Mouse (Mus musculus) NIH3T3 (cell line): ENCODE data around the gene Kctd20.
A peak's percentile ranks its signal among the peaks of the same experiment; 100 is the strongest.

Source experiments
- DNase-seq: peaks from one replicate; pipeline ENCODE4 v3.0.0-alpha.2; 2012; ENCODE audit warnings: low read depth

Kctd20 gene

DNA sequence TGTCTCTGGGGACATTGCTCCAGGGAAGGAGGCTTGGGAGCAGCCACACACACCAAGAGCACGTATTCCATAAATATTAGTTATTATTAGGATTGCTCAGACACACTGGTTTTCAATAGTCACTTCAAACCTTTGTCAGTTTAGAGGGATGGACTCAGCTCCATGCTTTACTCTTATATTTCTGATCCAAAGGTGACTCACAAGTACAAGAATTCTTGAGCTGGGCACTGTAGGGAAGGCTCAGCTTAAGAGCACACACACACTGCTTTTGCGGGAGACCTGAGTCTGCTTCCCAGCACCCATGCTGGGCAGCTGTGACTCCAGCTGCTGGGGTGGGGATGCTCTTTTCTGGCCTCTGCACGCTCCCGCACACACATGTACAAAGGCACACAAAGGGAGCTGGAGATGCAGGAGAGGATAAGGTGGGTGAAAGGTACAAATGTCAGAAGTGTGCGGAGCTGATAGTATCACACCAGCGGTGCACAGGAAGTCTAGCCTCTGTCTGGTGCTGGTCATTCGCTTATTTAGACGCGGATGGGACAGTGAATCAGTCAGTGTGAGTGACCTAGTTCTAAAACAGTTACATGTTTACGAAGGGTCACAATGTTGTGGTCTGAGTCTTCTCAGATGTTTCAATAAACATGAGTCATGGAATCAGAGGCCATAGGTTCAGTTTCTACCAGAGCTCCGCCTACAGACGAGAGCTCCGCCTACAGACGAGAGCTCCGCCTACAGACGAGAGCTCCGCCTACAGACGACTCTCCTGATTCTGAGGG lies 20.1 kb upstream of the Kctd20 start:
- DNase-seq: peak; percentile 63

DNA sequence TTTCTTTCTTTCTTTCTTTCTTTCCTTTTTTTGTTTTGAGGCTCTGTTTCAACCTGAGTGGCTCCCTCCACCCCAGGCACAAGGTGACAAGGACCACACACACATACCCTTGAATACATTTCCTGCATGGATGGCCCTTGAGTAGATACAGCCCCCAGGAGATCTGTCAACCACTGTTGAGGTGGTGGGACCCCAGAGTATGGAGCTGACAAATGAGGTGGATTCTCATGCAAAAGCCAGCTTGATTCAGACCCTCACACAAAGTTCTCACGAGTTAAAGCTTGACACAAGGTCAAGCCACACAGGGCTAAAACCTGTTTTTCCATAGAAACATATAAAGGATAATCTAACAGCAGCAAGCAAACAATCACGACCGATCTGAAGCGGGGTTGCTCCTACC lies 19.5 kb upstream of the Kctd20 start:
- no peak for DNase-seq

DNA sequence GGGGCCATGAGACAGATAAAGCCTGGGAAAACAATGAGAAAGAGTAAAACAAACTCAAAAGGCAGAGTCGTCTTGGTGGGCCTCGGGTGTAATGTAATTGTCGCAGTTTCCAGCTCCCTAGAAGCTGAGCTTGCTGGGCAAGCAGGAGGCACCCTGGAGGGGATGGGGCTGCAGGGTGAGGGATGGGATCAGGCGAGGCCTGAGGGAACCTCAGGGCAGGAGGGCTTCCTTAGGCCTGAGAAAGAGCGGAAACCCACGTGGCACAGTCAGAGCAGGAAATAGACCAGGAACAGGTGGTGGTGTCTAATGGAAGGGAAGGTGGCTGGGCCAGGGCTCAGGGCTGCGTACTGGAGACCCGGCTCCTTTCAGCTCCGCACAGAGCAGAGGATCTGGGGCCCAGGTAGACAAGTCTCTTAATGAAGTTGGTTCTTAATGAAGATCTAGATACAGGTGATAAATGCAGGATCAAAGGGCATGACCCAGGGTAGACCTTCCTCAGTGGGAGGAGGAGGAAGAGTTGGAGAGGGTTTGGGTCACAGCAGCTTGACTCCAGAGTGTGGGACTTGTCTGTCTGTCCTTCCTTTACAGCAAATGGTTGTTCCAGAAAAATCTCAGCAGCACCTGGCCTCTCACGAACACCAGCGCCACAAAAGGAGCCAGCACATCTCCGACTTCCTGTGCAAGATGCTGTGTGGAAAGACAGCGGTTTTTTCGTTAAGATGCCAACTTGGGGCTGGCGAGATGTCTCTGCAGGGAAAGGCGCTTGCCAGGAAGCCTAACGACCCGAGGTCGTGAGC lies 17.4 kb upstream of the Kctd20 start:
- DNase-seq: no peak

DNA sequence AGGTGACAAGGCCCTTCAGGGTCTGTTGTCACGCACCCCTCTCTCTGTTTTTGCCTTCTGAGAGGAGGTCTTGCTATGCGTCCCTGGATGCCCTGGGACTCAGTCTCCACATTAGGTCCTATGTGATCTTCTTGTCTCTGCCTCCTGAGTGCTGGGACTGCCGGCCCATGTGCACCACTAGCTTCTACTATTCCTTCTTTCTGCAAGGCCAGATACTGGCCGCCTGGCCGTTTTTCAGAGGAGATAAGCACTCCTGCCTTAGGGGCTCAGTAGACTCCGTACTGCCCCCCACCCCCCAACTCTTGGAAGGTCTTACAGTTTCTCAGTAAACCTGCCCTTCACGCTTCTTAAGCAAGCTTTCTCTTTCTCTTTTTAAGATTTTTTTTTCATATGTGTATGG lies 15.6 kb upstream of the Kctd20 start:
- no peak for DNase-seq

DNA sequence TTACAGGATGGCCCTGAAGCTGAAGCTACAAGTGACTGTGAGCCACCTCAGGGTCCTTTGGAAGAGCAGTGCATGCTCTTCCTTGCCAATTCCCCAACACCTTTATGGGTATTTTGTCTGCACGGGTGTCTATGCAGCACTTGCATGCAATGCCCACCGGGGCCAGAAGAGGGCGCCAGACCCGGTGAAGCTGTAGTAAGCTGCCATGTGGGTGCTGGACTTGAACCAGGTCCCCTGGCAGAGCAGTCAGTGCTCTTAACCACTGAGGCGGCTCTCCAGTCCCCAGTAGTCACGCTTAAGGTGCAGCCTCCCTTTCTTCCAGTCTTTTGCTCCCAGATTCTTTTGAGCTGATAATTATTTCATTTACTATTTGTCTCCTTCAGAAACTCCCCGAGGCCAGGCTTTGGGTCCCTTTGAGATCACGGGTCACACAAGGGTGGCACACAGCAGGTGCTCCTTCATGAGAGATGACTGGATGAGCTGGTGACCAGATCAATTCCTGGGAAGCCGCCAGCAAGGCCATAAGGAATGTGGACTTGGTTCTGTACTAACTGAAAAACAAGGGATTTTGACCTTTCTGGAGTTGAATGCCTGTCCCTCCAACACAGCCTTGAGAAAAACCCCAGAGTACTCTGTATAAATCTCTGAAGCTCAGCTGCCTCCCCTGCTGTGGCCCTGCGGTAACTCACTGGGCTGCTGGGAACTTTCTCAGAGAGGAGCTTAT lies 15.0 kb upstream of the Kctd20 start:
- peak; percentile 52 for DNase-seq

DNA sequence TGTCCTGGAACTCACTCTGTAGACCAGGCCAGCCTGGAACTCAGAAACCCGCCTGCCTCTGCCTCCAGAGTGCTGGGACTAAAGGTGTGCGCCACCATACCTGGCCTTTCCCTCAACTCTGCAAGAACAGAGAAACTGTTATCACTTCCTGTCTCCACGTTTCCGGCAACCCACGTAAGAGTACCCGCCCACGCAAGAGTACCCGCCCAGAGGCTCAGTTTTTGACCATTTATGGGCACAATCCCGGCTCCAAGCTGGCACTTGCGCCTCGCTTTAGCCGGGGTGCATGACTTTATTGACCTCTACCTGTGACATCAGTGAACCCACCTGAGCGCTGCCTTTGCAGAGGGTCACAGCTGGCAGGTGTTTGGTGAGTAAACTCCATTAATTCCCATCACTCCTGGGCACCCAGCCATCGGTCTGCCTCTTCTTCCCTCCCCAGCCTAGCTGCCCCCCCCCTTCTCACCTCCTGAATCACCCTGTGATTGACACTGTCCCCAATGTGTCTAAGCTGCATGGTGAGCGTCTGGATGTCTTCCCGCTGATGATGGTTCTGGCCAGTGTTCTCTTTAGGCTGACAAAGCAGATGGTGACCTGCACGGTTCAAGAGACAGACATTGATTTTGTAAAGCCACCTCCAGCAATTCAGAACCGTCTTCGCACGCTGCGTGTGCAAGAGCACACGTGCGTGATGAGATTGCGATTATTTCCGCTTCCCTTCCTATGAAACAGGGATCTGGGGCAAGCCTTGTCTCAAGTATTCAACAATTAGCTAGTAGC lies 10.8 kb upstream of the Kctd20 start:
- DNase-seq: no peak

DNA sequence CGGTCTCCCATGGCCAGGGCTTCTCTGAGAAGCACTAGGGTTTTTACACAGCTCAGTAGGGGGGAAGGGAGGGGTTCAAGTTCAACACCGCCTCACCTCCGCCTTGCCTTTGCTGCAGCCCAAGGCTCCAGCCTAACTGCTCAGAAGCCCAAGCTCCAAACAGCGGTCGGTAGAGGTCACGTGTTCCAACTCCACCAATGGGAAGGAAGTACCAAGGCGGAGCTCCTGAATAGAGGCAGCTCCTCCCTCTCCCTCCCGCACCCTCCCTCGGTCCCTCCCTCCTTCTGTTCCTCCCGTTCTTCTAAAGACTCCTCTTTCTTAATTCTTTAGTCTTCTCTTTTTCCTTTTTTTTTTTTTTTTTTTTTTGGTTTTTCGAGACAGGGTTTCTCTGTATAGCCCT lies 9.6 kb upstream of the Kctd20 start:
- no peak for DNase-seq

DNA sequence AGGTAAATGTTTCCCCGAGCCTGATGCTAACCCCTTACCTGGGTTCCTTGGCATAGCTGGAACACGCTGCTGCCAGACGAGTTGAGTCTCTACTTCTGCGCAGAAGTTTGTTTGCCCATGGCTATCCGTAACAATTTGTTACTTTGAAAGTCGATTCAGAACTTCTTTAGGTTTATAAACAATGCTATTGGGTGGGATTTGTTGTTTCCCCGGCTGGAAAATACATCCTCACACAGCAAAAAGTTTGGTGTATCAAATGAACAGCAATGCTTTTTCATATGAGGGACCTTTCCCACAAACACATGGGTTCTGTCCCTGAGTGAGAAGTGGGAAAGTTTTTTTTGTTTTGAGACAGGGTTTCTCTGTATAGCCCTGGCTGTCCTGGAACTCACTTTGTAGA lies 8.0 kb upstream of the Kctd20 start, which contains the start of gene Pxt1:
Pxt1 (minus strand) TSS at position 101 of the 400 bp plus-strand sequence.
- DNase-seq: no peak

DNA sequence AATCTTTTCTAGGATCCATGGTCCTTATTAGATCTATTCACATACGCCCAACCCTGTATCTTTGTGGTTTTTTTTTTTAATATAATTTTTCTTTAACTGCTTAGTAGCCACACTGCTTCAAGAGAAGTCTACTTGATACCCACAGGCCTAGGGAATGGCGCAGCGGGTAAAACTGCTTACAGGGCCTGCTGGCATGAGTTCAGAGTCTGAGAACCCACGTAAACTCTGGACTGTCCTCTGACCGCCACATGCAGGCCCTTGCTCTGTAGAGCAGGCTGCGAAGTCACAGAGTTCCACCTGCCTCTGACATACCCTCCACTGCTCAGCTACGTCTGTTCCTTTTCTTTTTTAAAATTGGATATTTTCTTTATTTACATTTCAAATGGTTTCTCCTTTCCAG lies 7.3 kb upstream of the Kctd20 start:
- DNase-seq: no peak

DNA sequence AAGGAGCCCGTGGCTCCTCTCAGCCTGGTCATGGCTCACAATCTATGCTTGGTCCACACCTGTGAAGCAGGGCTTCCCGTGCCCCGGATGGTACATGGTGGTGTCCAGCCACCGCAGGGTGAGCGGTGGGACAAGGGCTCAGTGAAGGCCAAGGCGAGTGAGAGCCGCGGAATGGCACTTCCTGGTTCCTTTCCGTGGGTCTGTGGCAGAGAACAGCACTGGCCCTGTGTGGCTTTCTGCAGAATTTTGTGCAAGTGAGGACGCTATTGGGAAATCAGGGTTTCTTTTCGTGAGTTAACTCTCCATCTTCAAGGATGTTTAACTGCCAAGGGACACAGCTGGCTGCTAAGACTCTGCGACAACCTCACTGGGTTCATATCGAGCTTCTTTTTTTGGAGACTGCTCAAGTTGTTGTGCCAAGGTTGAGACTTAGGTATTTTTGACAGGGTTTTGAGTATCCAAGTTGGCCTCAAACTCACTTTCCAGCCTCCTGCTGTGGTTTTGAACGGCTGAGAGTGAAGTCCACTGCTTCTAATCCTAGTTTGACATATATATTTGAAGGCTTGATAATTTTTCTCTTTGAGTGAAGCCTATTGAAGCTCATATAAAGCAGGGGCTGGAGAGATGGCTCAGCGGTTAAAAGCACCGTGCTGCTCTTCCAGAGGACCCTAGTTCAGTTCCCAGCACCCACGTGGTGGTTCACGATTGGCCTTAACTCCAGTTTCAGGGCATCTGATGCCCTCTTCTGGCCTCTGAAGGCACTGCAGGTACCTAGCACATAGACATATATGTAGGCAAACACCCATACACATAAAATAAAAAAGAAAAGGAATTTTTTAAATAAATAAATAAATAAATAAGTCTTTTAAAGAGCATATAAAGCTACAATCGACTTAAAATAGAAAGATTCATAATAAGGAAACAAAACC lies 4.5 kb upstream of the Kctd20 start:
- no peak for DNase-seq

DNA sequence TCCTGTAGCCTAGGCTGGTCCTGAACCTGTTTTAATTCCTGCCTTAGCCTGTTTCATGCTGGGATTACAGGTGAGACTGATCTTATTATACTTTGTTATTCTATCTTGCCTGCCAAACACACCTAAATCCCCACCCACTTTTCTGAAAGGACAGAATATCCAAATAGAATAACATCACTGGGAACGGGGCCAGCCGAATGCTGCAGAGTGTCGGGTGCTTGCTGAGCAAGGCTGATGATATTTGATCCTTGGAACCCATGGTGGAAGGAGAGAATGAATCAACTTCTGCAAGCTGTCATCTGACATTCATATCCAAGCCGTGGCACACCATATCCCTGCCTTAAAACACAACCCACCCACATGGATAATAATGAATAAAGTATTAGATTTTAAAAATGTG lies 3.1 kb upstream of the Kctd20 start:
- peak; percentile 92 for DNase-seq

DNA sequence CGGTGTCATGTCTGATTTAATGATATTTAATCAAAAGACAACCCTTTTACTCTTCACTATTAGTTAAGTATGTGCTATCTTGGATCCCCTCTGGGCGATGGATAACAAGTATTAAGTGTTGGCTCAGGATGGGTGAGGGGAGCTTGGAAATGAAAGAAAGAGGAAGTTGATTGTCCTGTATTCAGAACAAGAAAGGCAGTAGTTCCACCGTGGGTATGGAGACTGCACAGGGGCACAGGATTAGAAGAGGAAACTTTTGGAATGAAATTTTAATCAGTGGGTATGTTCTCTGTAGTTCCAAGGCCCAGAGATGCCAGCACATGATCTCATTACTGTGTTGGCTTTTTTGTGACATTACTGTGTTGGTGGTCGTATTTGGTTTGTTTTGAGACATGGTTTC lies 999 bp upstream of the Kctd20 start:
- no peak for DNase-seq

DNA sequence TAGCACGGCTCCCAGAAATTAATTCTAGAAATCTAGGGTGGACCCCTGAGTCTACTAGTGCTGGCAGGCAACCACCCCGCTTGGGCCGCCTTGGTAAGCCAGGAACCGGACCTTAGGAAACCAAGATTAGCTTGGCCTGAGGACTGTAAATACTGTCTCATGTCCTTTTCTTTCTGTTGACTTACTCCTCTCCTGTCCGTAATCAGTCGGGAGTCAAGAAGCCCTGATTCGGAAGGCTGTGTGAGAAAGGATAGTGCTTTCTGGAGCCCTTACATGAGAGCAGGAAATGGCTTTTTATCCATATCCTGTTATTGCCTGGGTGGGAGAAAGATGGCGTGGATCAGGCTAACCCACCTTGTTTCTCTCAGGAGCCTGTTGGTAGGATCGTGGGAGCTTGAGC lies 1.5 kb downstream of the Kctd20 start:
- peak; percentile 43 for DNase-seq

DNA sequence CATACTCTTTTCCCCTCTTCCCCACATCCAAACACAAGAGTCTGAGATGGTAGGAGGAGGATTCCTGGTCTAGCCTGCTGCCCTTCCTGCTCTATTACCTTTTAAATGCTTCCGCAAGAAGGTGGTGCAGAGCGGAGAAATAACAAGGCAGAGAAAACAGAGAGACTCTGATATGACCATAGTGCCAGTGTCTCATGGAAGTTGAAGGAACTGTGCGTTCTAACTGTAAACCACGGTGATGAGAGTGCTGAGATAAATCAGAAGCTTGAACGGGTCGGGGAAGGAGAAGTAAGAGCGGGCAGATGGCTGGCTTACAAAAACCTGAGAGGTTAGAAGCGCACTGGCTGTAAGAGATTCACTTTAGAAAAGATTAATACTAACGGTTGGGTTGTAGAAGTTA lies 2.7 kb downstream of the Kctd20 start:
- no peak for DNase-seq

DNA sequence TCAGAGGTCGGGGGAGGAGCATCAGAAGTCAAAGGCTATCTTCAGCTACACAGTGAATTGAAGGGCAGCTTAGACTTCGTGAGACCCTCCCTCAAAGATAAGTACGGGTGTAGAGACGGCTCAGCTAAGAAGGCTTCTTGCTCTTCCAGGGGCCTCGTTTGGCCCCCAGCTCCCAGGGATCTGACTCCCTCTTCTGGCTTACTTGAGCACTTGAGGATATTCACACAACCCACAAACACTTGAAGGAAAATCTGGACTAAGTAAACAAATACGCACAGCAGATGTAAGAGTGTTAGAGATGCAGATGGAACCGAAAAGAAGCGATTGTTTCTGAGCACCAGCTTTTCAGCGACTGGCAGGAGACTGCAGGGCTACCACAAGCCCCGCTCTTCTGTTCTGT lies 8.8 kb downstream of the Kctd20 start:
- no peak for DNase-seq

DNA sequence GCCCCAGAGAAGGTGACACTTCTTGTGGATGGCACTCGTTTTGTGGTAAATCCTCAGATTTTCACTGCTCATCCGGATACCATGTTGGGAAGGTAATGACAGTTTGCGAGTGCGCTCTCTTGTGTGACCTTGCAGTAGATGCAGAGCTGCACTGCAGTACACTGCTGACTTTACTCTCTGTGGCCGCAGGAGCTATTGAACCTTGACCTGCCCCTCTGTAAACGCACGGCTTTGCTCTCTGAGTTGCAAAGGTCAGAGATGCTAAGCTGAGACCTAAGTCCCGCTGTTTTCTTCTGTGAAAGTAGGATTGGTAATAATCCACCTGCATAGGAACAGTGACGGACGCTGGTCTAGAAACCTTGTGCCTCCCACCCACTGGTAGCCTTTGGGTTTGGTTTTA lies 9.8 kb downstream of the Kctd20 start:
- DNase-seq: no peak

DNA sequence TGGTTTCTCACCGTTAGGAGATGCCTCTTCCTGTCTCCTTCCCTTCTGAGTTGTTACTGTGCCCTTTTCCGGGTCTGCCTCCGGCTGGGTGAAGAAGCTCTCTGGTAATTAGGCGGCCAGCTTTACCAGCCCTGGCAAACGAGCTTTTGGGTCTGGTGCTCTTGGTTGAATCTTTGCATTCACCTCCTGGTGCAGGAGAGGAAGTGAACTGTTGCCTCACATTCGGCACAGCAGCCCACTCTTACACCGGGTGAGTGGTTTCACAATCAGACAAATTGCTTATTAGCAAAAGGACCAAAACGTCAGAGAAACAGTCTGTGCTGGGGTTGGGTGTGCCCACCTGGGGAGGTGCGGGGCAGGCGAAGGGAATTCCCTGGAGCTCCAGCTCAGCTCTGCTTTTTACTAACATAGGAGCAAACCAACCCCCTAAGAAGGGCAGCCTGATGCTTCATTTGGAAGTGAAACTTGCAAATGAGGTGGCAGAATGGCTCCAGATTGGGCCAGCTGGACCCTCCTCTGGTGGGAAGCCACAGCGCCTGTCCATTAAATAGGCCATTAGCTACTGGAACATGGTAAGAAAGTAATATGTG lies 15.4 kb downstream of the Kctd20 start:
- DNase-seq: no peak

DNA sequence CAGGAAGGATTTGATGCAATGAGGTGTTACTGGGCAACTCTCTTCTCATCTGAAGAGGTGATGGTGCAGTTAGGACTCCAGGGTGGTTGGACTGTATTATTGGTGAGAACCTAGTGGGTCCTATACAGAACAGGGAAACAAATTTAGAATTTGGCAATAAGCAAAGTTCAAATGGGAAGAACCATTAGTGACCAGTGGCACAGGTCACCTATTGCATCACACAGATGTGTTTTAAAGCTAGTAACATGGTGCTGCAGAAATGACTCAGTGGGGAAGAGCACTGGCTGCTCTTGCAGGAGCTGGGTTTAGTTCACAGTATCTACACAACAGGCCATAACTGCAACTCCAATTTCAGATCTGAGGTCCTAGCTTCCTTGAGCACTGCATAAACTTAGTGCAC lies 18.4 kb downstream of the Kctd20 start:
- peak; percentile 29 for DNase-seq

DNA sequence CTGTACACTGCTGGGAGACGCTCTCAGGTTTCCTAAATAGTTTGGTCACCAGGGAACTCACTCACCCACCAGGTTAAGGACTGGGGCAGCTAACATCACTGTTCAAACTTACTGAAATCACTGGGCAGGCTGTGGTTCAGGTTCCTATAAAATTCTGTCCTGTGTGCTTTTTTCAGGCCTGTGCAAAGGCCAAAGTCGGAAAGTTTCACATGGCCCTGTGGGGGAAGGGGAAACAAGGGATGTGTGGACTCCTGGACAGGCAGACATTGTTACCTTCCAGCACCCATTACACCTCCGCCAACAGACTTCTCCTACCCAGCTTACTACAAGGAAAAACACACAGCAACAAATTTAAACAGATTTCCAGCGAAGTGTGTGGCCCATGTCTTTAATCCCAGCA lies 27.3 kb downstream of the Kctd20 start:
- no peak for DNase-seq

DNA sequence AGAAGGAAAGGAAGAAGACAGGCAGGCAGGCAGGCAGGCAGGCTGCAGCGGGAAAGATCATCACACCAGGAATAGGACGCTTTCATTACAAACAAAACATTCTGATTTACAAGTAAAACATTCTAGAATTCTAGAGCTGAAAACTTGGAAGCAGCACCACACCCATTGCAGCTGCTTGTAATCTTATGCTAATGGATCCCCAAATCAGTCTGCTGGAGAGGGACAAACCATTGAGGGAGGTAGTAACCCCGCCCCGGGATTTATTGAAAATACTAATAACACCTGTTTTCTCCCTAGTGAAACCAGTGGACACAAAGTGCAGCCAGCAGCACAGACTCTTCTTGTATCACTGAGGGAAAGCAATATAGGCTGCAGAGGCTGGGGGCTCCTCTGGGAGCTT lies 29.3 kb downstream of the Kctd20 start:
- DNase-seq: no peak

DNA sequence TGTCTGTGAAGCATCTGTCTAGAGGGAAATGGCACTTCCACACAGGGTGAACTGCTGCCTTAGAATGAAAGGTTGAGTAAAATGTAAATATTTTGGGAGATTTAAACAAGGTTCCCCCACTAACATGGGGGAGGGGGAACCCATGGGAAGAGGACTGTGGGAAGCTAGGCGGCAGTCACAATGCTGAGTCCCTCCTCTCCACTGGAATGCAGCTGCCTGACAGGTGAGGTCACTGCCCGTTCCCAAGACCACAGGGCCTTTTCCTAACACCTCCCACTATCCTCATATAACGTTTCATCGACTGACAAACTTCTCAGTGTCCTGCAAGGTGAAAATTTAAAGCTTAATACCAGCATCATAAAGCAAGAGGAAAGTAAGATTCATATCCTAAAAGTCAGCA lies 30.8 kb downstream of the Kctd20 start:
- DNase-seq: no peak
